Mouse (Mus musculus) megakaryocyte, embryonic 14.5 days (primary cell): ENCODE data around the gene Macrod1.

Experiments
- FLI1 ChIP-seq: IDR thresholded peaks from 2 replicates; pipeline ENCODE4 v1.6.1; 2012; ENCODE audit warnings: low read length, inconsistent platforms, mixed read lengths
- GATA1 ChIP-seq: IDR thresholded peaks from 3 replicates; pipeline ENCODE4 v1.6.1; 2012; ENCODE audit warnings: mixed read lengths, low read length, inconsistent platforms, borderline replicate concordance

DNA sequence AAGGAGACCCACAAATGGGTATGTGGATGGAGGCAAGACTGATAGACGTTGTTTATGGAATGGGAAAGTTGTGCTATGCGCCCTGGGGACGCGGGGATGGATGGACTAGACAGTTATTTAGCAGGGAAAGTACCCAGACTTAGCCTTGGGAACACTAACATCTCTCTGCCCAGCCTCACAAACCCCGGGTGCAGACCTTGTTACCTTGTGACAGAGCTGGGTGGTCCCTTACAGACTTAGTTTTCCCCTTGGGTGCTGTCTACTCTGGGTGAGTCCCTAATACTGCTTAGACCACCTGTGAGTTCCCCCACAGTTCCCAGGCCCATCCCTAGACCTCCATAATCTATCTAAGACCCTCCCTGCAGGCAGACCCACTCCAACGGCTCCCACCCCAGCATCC is 110.2 kb downstream of the Macrod1 start:
- TF ChIP-seq GATA1 = no peak
- no peak for TF ChIP-seq FLI1
